Mouse (Mus musculus) G1E (cell line): ENCODE data around the gene Aida. TPM values are rescaled to one million over a fixed set of nuclear protein-coding genes. Genes with fewer than 3 reads are reported as not detected.
A peak's percentile ranks its signal among the peaks of the same experiment; 100 is the strongest.
"Not testable (repeated sequence)": the region's sequence is repeated elsewhere in the genome, so short reads cannot be mapped to it uniquely, and the experiment has no call there.

Experiments
- ATAC-seq: 2 replicates; pipeline ENCODE4 v1.8.0; 2016; ENCODE audit warnings: mild to moderate bottlenecking; ENCODE audit not compliant: insufficient number of reproducible peaks, poor library complexity, low FRiP score, severe bottlenecking; ENCODE audit errors: extremely low read depth
- DNase-seq: peaks from one replicate; pipeline ENCODE4 v3.0.0; 2012; ENCODE audit warnings: low spot score
- H3K27me3 ChIP-seq: 2 replicates; pipeline ENCODE4 v1.6.1; 2012; ENCODE audit warnings: mild to moderate bottlenecking, low read length, inconsistent platforms; ENCODE audit not compliant: insufficient read depth
- H3K36me3 ChIP-seq: replicated peaks from 2 replicates; pipeline ENCODE3; 2012; ENCODE audit warnings: mild to moderate bottlenecking, inconsistent platforms
- H3K4me1 ChIP-seq: 2 replicates; pipeline ENCODE4 v1.6.1; 2012; ENCODE audit warnings: low read depth, low read length, inconsistent platforms, mixed read lengths; ENCODE audit not compliant: insufficient read depth
- H3K4me3 ChIP-seq: 2 replicates; pipeline ENCODE4 v1.5.1; 2012; ENCODE audit warnings: low read depth, mild to moderate bottlenecking, inconsistent platforms, low read length, moderate library complexity, mixed read lengths
- H3K9me3 ChIP-seq: replicated peaks from 2 replicates; pipeline ENCODE4 v1.6.1; 2012; ENCODE audit warnings: inconsistent platforms
- CTCF ChIP-seq: IDR thresholded peaks from 2 replicates; pipeline ENCODE4 v1.5.1; 2012; ENCODE audit warnings: low read depth, low read length, inconsistent platforms, mixed read lengths
- GATA1 ChIP-seq: IDR thresholded peaks from 2 replicates; pipeline ENCODE4 v1.6.1; 2012; ENCODE audit warnings: borderline replicate concordance, low read length, inconsistent platforms, mixed read lengths
- GATA2 ChIP-seq: IDR thresholded peaks from 2 replicates; pipeline ENCODE4 v1.6.1; 2012; ENCODE audit warnings: low read depth, low read length, inconsistent platforms, borderline replicate concordance
- POLR2AphosphoS5 ChIP-seq: IDR thresholded peaks from 2 replicates; pipeline ENCODE4 v1.6.1; 2012; ENCODE audit warnings: low read depth, low read length, inconsistent platforms; ENCODE audit not compliant: insufficient replicate concordance
- TAL1 ChIP-seq: conservative IDR thresholded peaks from 2 replicates; pipeline ENCODE4 v1.6.1; 2012; ENCODE audit warnings: low read depth, low read length, inconsistent platforms, mixed read lengths
- polyA plus RNA-seq: library from polyadenylated mRNA; stranded (reverse); fragments of >175 nt; gene quantifications from 2 replicates; pipeline ENCODE4 v1.2.3, GENCODE M21; 2012
- total RNA-seq, 2 experiments: library from RNA; stranded (forward) in 1 of 2; stranded (reverse) in 1 of 2; fragments of 200-1000 nt in 1 of 2; fragments of >200 nt in 1 of 2; fragmentation: Nextera tagmentation in 1 of 2; gene quantifications; 2 replicates each; pipeline ENCODE4 v1.2.3; 2014 to 2017

Gene Aida
- total and polyA plus RNA-seq, 3 experiments = 14.3 to 53.4 (median 48.2) TPM

GRCm38 (mm10) chr1:183342902-183343301 lies 46.5 kb downstream of the Aida start:
- TF ChIP-seq POLR2AphosphoS5 = peak; percentile 71; the same call in 1 of the 2 replicates
- not testable (repeated sequence) for DNase-seq, H3K9me3 ChIP-seq, ATAC-seq, H3K27me3 ChIP-seq, H3K4me3 ChIP-seq
- Histone ChIP-seq H3K4me1 (peaks cover 23% of the 10 kb centered on the region), H3K36me3 (peaks cover 57% of the 10 kb centered on the region)

- Histone ChIP-seq H3K27me3 (no peaks in the 10 kb centered on the region), H3K9me3 (no peaks in the 10 kb centered on the region), H3K4me3 (peak overlapping the region; percentile 98), H3K4me1 (peaks cover 36% of the 10 kb centered on the region), H3K36me3 (peaks cover 57% of the 10 kb centered on the region)
- peak; percentile 90 for DNase-seq
- TF ChIP-seq TAL1 (no peak), GATA1 (no peak), POLR2AphosphoS5 (no peak), CTCF (no peak), GATA2 (no peak)
- peak; percentile 77 for ATAC-seq
Observed at GRCm38 (mm10) chr1:183344886-183345816, 48.8 kb downstream of the Aida start.

- Histone ChIP-seq H3K9me3 (no peaks in the 10 kb centered on the region), H3K4me1 (peaks cover 39% of the 10 kb centered on the region), H3K36me3 (peaks cover 57% of the 10 kb centered on the region), H3K4me3 (peak overlapping the region; percentile 98), H3K27me3 (no peaks in the 10 kb centered on the region)
- TF ChIP-seq GATA1 (no peak), POLR2AphosphoS5 (no peak), CTCF (no peak), TAL1 (no peak), GATA2 (no peak)
- ATAC-seq (no peak), DNase-seq (no peak)
Observed at GRCm38 (mm10) chr1:183345817-183346195, 49.4 kb downstream of the Aida start.

- no peaks in the 10 kb centered on the region for H3K9me3 ChIP-seq
- TF ChIP-seq CTCF = peak; percentile 37; the same call in 1 of the 2 replicates
- TF ChIP-seq GATA1 = no peak
- peak; percentile 74 for ATAC-seq
- no peaks in the 10 kb centered on the region for H3K27me3 ChIP-seq
- DNase-seq = peak; percentile 48
- peaks cover 72% of the 10 kb centered on the region for H3K36me3 ChIP-seq
- peaks cover 30% of the 10 kb centered on the region for H3K4me1 ChIP-seq
- no peak overlapping the region for H3K4me3 ChIP-seq
Observed at GRCm38 (mm10) chr1:183349840-183350239, 53.5 kb downstream of the Aida start.

GRCm38 (mm10) chr1:183358901-183359300 lies 62.5 kb downstream of the Aida start:
- Histone ChIP-seq H3K27me3 (peaks cover 3% of the 10 kb centered on the region; the same call in 1 of the 2 replicates), H3K4me1 (peaks cover 32% of the 10 kb centered on the region), H3K9me3 (no peaks in the 10 kb centered on the region), H3K4me3 (no peak overlapping the region), H3K36me3 (peaks cover 61% of the 10 kb centered on the region)
- ATAC-seq (no peak), DNase-seq (no peak)
- TF ChIP-seq GATA2 (no peak), CTCF (no peak), GATA1 (no peak), POLR2AphosphoS5 (no peak), TAL1 (no peak)

- Histone ChIP-seq H3K36me3 (peaks cover 54% of the 10 kb centered on the region), H3K4me1 (peaks cover 53% of the 10 kb centered on the region), H3K9me3 (no peaks in the 10 kb centered on the region), H3K4me3 (no peak overlapping the region), H3K27me3 (peaks cover 3% of the 10 kb centered on the region; the same call in 1 of the 2 replicates)
- peak; percentile 84 for ATAC-seq
- DNase-seq = peak; percentile 22
- TF ChIP-seq GATA1 (no peak), GATA2 (no peak), TAL1 (peak; percentile 78), CTCF (no peak), POLR2AphosphoS5 (no peak)
Observed at GRCm38 (mm10) chr1:183362301-183362700, 65.9 kb downstream of the Aida start.
